Mouse (Mus musculus) ES-CJ7 (cell line): Measurements from ENCODE around the gene Slc45a3.

ENCODE experiments used
- DNase-seq: peaks from one replicate; pipeline ENCODE4 v3.0.0; 2011; ENCODE audit warnings: low read depth, low spot score

Gene Slc45a3

GRCm38 (mm10) chr1:131993169-131994040 is 30.6 kb downstream of the Slc45a3 start:
- DNase-seq, result no peak

DNA sequence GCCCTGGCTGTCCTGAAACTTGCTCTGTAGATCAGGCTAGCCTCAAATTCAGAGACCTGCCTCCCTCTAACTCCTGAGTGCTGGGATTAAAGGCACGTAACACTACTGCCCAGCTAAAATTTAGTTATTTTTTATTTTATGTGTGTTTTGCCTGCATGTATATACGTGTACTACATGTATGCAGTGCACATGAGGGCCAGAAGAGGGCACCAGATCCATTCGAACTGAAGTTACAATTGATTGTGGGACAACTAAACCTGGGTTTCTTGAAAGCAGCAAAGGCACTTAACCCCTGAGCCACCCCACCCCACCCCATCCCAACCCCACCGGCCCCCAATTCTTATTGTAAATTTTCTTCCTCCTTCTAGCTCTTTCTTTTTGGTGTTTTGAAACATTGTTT is 32.3 kb downstream of the Slc45a3 start:
- DNase-seq, result peak; percentile 77

GRCm38 (mm10) chr1:132000506-132000905 is 37.7 kb downstream of the Slc45a3 start:
- DNase-seq, result peak; percentile 63

DNA sequence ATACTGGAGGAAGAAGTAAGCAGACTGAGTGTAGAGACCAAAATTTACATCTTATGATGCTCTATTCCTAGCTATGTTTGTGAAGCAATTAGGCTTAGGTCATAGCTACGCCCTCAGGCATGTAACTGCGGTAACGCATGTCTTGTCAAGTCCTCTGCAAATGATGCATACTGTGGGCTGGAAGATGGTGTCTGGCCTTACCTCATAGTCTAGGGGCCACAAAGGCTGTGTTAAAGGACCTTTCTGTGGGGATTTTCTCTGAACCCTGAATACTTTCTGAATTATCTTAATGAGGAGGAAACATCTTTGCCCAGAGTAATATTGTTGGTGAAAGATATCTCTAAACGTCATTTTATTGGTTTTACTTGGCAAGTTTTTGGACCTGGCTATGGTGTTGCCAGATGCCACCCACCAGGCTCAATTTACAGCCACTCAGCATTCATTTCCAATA is 39.1 kb downstream of the Slc45a3 start:
- no peak for DNase-seq

GRCm38 (mm10) chr1:132003111-132003510 is 40.3 kb downstream of the Slc45a3 start:
- DNase-seq, result no peak

DNA sequence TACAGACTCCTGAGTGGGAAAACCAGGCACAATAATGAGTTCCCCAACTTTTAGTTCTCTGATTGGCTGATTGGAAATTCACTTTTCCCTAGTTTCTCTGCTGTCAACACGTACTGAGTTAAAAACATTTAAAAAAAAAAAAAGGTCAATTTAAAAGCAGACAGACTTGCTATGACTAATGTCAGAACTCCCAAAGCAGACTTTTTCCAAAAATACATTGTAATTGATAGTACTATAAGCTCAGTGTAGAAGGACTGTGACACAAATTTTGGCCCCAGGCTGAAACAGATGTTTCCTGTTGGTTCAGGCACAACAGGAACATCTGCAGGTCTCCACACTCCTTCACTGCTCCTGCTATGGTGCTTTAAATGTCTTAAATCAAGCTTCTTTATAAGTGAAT is 41.0 kb downstream of the Slc45a3 start:
- DNase-seq, result no peak

- DNase-seq, result no peak
These were observed 41.9 kb downstream of the Slc45a3 start for GRCm38 (mm10) chr1:132004574-132005180.

DNA sequence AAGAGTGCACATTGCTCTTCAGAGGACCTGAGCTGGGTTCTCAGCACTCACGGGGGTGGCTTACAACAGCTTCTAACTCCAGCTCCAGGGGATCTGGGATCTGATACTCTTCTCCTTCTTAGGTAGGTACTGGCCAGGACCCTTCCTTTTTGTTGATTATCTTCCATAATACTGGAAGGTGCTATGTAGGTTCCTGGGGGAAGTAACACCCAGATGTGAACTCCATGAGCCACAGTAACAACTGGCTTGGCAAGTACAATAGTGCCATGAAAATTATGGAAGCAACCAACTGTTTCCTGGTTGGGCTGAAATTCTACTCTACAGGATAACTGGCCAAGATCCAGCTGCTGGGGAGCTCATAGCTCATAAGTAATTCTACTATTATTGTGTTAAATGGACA is 42.7 kb downstream of the Slc45a3 start:
- DNase-seq, result no peak

DNA sequence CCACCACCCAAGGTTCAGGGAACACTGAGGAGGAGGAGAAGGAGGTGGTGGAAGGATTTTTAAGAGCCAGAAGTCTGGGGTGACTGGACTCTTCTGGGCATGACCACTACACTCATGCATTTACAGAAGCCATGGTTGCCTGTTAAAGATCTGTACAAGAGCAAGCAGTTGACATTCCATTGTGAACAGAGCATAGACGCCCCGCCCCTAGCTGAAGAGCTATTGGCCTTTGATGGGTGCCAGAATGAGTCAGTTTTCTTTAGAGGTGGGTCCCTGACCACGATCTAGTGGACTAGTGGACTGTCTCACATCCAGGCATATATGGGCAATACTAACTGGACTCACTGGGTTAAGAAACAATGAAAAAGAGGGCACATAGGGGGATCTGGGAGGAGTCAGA is 43.3 kb downstream of the Slc45a3 start:
- no peak for DNase-seq

DNA sequence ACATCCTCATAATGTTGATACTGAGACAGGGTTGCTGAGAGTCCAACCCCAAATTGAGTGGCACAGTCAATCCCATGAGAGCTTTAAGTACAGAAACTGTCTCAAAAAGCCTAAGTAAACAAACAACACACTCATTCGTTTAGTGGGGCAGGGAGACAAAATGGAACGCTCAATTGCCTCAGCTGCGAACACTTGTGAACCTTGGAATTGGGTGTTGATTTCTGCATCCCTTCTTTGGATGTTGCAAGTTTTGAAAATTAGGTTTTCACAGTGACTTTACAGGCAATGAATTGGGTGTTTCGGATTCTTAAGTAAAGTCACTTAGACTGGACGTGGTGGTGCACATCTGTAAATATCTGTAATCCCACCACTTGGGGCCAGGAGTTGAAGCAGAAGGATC is 44.0 kb downstream of the Slc45a3 start:
- no peak for DNase-seq

DNA sequence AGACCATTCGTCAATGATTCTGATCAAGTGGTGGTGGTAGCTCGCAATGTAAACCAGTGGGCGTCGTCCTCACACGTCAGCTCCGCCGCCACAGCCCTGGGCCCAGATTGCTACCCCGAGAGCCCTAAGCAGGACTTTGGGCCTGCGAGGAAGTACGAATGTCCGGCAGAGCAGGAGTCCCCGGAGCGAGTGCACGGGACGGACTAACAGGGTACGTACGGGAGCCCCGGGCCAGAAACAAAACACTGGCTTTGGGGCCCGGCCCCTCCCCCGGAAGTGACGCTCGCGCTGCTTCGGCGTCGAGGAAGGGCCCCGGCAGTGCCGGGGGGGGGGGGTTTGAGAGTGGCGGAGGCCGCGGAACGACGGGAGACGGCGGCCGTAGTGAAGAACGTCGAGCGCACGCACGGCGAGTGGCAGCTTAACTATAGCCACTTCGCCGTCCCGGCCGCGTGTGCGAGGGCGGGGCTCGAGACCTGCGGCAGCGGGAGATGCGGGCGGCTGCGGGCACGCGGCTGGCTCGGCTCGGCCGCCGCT is 44.6 kb downstream of the Slc45a3 start, which contains the start of gene Elk4:
Elk4 (plus strand) TSS at position 326 of the 534 bp plus-strand sequence.
- DNase-seq, result peak; percentile 84

GRCm38 (mm10) chr1:132007828-132008827 is 45.4 kb downstream of the Slc45a3 start:
- peak; percentile 92 for DNase-seq

DNA sequence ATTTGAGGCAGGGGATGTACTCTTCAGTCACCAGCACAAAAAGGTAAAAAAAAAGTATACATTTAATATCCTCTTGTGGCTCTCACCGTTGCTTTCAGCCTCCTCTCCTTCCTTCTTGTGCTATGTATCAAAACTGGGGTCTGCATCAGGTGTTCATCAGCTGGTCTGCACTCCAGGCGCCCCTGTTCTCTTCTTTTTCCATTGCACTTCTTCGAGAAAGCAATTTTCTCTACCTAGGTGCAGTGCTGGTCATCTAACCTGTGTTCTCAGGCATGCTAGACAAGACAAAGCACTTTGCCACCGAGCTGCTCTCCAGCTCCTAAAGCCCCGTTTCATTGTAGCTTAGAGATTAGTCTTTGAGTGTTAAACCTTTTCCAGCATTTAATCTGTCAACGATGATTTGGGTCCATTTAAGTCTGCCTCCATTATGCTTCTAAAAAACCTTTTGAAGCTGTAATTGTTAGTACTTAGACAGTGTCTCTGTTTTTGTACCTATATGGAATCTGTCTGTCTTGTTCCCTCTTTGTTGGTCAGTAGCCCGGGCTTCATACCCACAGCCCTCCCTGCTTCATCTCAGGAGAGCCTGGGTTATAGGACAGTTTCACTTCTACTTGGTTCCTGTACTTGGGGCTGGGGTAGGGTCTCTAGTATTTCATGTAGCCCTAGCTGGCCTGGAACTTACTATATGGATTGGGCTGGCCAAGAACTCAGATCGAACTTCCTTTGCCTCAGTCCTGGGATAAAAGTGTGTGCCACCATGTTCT is 46.3 kb downstream of the Slc45a3 start:
- no peak for DNase-seq

GRCm38 (mm10) chr1:132010632-132011501 is 48.1 kb downstream of the Slc45a3 start:
- no peak for DNase-seq

DNA sequence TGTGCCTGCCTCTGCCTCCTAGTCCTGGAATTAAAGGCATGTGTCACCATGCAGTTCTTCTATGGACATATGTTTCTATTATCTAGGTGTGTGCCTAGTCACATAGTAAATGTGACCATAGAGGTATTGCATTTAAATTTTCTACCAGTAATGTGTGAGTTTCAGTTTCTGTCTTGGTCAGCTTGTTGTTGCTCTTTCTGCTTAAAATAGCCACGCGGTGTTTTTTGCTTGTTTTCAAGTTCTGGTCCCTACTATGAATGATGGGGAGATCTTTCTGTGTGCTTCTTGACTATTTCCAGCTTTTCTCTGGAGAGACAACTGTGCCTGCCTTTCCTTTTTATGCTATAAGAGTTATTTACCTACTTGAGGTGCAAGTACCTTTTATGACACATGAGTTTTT is 49.0 kb downstream of the Slc45a3 start:
- no peak for DNase-seq

DNA sequence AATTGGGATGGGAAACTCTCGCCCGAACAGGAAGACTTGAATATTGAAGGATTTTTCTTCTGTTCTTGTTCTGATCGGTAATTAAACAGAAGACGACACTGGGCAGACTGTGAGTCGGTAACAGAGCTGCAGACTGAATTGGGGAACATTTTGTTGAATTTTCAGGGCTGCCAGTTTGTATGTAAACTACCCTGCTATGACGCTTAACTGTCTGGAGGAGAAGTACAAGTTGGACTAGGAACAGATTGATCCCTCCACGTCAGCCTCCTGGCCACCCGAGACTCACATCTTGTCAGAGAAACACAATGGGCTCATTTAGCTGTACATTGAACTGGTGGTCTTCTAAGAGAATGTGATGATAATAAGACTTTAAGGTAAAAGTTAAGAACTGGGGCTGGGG is 50.1 kb downstream of the Slc45a3 start:
- no peak for DNase-seq

GRCm38 (mm10) chr1:132014800-132015199 is 52.0 kb downstream of the Slc45a3 start:
- peak; percentile 61 for DNase-seq

DNA sequence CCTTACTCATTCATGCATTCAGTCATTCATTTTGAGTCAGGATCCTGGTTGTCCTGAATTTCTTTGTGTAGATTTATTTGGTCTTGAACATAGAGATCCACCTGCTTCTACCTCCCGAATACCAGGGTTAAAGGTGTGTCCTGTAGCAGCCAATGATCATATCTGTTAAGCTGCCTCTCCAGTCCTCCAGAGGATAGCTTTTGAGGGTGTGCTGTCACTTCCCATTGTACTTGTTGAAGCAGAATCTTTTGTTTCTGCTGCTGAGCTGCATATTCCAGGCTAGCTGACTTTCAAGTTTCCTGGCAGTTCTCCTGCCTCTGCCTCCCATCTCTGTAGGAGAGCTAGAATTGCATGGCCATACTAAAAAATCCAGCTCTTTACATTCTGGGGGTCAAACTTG is 53.9 kb downstream of the Slc45a3 start:
- no peak for DNase-seq

DNA sequence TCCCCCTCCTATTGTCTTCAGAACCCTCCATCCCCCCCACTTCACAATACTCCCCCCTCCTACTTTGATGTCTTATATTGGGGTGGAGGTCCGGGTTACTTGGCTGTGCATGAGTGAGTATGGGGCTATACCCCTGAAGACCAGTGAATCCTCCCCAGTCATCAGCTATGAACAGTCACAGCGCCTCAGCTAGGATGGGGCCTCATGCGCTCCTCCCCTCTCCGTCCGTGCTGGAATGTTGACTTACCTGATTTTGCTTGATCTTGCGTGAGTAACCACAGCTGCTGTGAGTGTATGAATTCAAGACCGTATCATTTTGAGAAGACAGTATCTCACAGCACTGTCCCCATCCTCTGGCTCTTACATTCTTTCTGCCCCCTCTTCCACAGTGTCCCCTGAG is 57.1 kb downstream of the Slc45a3 start:
- DNase-seq, result no peak

GRCm38 (mm10) chr1:132022107-132022506 is 59.3 kb downstream of the Slc45a3 start:
- DNase-seq, result no peak
